Comparison of ENCODE assay signal across 20 mouse cellular contexts in the genomic region with DNA sequence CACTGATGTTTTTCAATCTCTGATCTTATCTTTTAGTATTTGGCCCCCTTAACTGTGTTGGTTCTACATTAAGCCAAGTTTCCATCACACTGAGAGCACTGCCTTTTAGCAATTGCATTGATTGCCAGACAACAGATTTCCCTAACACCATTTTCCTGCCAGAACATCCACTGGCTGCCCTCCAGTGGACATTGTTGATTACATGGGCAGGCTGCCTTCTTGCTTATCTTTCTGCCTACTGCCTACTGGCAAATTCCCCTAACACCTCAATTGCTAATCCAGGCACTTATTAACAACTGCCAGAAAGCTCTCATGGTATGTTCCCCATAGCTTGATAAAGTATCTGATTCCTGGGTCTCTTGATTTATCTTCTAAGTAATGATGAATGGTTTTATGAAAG. TPM values are rescaled to one million over a fixed set of nuclear protein-coding genes. Genes with fewer than 3 reads are reported as not detected.
A peak's percentile ranks its signal among the peaks of the same experiment; 100 is the strongest.
DNase-seq lines count a peak whose midpoint lies in the region; ATAC-seq and TF ChIP-seq lines count a peak whose summit lies in the region.
"Had no signal": no experiment of that assay in that cellular context is flagged by ENCODE, and none has a peak within 500 bp of the region (broad histone marks: within the 10 kb centered on the region; RNA-seq: fewer than 3 reads in every experiment).

No protein-coding gene starts in this region.

- TF ChIP-seq CTCF in kidney, postnatal 0 days (IDR thresholded peaks at IDR 0.05; ENCODE audit: low read depth) = peak; percentile 21; the same call in 1 of the 2 replicates

- no peak overlapping the region for H3K9ac ChIP-seq in kidney, postnatal 0 days (ENCODE audit: low read depth, low read length)
- H3K9ac ChIP-seq: hindbrain, embryonic 12.5 days; midbrain, embryonic 13.5 days; neural tube, embryonic 13.5 days; stomach, embryonic 15.5 days had no signal

- no peak overlapping the region for H3K27ac ChIP-seq in kidney, postnatal 0 days
- H3K27ac ChIP-seq: hindbrain, embryonic 12.5 days; left cerebral cortex, adult 2 months; midbrain, embryonic 13.5 days; neural tube, embryonic 13.5 days; stomach, embryonic 15.5 days had no signal

- H3K4me3 ChIP-seq in kidney, postnatal 0 days (replicated peaks; ENCODE audit: low read depth, low read length) = no peak overlapping the region
- H3K4me3 ChIP-seq: hindbrain, embryonic 12.5 days; left cerebral cortex, adult 2 months; midbrain, embryonic 13.5 days; neural tube, embryonic 13.5 days; stomach, embryonic 15.5 days had no signal

- no peaks in the 10 kb centered on the region for H3K27me3 ChIP-seq in kidney, postnatal 0 days (ENCODE audit: insufficient read depth, low read length)
- H3K27me3 ChIP-seq: hindbrain, embryonic 12.5 days; midbrain, embryonic 13.5 days; neural tube, embryonic 13.5 days; stomach, embryonic 15.5 days had no signal

- DNase-seq in adrenal gland, postnatal 10 days = peak; percentile 1
- no peak for DNase-seq in adrenal gland, postnatal 36 days
- no peak for DNase-seq in kidney, postnatal 0 days (ENCODE audit: low spot score)
- DNase-seq in kidney, adult 9 months = no peak
- DNase-seq in right cerebral cortex, adult 18-20 months = peak; percentile 0
- no peak for DNase-seq in right cerebral cortex, postnatal 25 days
- no peak for DNase-seq in neural tube, embryonic 10.5 days (ENCODE audit: extremely low spot score, low spot score)
- DNase-seq: adrenal gland, postnatal 25 days; gastrocnemius, postnatal 36 days; kidney, postnatal 25 days; thymus, postnatal 14 days had no signal

- no peaks in the 10 kb centered on the region for H3K9me3 ChIP-seq in kidney, postnatal 0 days (replicated peaks; ENCODE audit: low read length)
- H3K9me3 ChIP-seq: hindbrain, embryonic 12.5 days; midbrain, embryonic 13.5 days; neural tube, embryonic 13.5 days; stomach, embryonic 15.5 days had no signal

- H3K4me2 ChIP-seq in kidney, postnatal 0 days (ENCODE audit: low read length) = no peak overlapping the region
- H3K4me2 ChIP-seq: hindbrain, embryonic 12.5 days; midbrain, embryonic 13.5 days; neural tube, embryonic 13.5 days; stomach, embryonic 15.5 days had no signal

- no peaks in the 10 kb centered on the region for H3K4me1 ChIP-seq in kidney, postnatal 0 days (replicated peaks; ENCODE audit: insufficient read depth, low read length)
- H3K4me1 ChIP-seq: hindbrain, embryonic 12.5 days; midbrain, embryonic 13.5 days; neural tube, embryonic 13.5 days; stomach, embryonic 15.5 days had no signal

- ATAC-seq in kidney, postnatal 0 days (replicated peaks; ENCODE audit: low FRiP score, low read depth) = no peak
- ATAC-seq in erythroblast, adult 5-6 weeks (replicated peaks; ENCODE audit: low FRiP score, poor library complexity, severe bottlenecking) = no peak
- ATAC-seq: intestine, postnatal 0 days; midbrain, embryonic 13.5 days had no signal

- H3K36me3 ChIP-seq in kidney, postnatal 0 days (ENCODE audit: insufficient read depth, low read length) = no peaks in the 10 kb centered on the region
- H3K36me3 ChIP-seq: hindbrain, embryonic 12.5 days; midbrain, embryonic 13.5 days; neural tube, embryonic 13.5 days; stomach, embryonic 15.5 days had no signal

RNA-seq across cellular contexts. Expression of gene 4930415L06Rik, which starts 46.0 kb away (rescaled TPM):
- total RNA-seq in adrenal gland, postnatal 10 days (2021) = not detected
- total RNA-seq in adrenal gland, postnatal 36 days (2021) = not detected
- not detected in 2 replicates for polyA plus RNA-seq in kidney, postnatal 0 days (2015; fragmentation: Nextera tagmentation; extraction: Ambion mirVana)
- total RNA-seq in erythroblast, adult 5-6 weeks (2015; ENCODE audit: low replicate concordance) = not detected in 2 replicates
- total RNA-seq in erythroblast, adult 5-6 weeks (2017; ENCODE audit: low replicate concordance) = not detected in 2 replicates
- total RNA-seq: adrenal gland, postnatal 25 days; gastrocnemius, postnatal 36 days; left cerebral cortex, adult 2 months had no signal
- polyA plus RNA-seq: hindbrain, embryonic 12.5 days; intestine, postnatal 0 days; limb, embryonic 14.5 days; lung, embryonic 16.5 days; midbrain, embryonic 13.5 days; neural tube, embryonic 13.5 days; stomach, embryonic 15.5 days had no signal

Comparison
In these comparisons a context has a peak if more than half of its experiments do, and no peak if none do; other contexts are left out.
1. DNase-seq: peak in adrenal gland, postnatal 10 days (single experiment) and right cerebral cortex, adult 18-20 months (single experiment); none in adrenal gland, postnatal 36 days (0 of 2), kidney, postnatal 0 days (single experiment), kidney, adult 9 months (single experiment), right cerebral cortex, postnatal 25 days (single experiment) and neural tube, embryonic 10.5 days (single experiment).